Mouse (Mus musculus) NIH3T3 (cell line): ENCODE data around the gene Lrrfip1.

Experiments used
- DNase-seq: peaks from one replicate; pipeline ENCODE4 v3.0.0-alpha.2; 2012; ENCODE audit warnings: low read depth

Gene Lrrfip1

GRCm38 (mm10) chr1:91086325-91086724 lies 87.8 kb downstream of the Lrrfip1 start:
- DNase-seq, result no peak

GRCm38 (mm10) chr1:91086748-91087147 lies 88.2 kb downstream of the Lrrfip1 start:
- DNase-seq, result no peak

GRCm38 (mm10) chr1:91088027-91088426 lies 89.5 kb downstream of the Lrrfip1 start:
- DNase-seq, result no peak

DNA sequence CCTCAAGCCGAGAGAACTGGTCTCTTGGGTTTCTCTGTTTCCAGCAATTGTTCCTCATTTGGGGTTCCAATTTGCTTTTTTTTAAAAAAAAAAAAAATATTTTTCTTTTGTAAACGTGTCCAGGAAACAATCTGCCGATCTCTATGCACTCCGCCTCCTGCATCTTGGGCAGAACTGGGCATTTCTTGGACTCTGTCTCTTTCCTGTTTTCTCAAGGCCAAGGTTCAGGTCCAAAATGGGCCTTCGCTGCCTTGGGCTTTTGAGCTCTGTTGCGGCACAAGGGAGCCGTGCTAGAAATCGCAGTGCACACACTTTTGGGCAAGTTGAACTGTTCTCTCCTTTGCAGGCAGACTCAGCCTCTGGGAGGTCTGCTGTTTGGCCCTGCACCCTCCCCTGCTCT lies 90.4 kb downstream of the Lrrfip1 start:
- DNase-seq, result no peak

DNA sequence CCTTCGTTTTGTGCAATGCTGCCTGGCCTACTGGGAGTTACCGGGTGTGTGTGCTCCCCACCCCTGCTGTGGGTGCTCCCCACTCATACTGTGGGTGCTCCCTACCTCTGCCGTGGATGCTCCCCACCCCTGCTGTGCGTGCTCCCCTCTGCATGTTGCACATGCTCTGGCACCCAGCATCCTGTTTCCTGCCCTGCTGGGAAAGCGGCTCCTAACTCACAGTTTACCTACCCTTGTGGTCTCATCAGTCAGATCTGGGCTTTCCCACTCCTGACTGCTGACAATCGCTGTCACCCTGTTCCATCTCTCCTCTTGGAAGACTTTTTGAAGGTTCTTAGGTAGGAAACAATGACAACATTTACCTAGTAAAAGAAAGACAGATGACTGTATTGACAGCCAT lies 91.9 kb downstream of the Lrrfip1 start:
- no peak for DNase-seq

GRCm38 (mm10) chr1:91092451-91092850 lies 93.9 kb downstream of the Lrrfip1 start:
- no peak for DNase-seq

DNA sequence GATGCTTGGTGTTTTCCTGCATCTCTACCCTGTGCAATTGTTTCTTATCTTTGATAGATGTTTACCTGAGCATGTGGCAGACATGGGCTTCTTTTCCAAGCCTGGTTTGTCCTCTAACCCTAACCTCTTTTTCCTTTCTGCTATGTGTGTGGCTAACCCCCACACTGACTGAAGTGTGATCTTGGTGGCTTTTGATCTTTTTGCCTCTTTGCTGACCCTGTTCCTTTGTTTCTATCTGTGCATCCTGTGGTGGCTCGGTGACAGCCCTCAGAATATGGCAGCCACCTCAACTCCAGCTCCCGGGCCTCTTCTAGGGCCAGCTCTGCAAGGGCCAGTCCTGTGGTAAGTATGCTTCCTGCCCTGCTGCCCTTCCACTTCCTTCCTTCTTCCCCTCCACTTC lies 94.8 kb downstream of the Lrrfip1 start:
- no peak for DNase-seq

DNA sequence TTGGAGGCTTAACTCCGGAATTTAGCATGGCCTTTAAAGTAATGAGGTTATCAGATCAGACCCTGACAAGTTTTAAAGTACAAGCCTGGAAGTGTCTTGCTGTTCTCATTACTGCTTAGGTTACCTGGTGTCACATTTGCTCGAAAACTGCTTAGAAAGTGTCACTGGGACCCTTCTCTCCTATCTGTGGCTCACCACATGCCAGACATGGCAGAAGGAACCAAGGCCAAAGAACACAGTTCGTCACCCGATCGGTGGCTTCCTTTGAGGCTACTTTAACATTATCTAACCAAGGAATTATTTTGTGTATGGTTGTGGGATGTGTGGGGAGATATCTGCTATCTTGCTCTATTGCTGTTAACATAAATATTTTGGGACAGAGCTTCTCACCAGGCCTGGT lies 95.5 kb downstream of the Lrrfip1 start:
- DNase-seq, result no peak

DNA sequence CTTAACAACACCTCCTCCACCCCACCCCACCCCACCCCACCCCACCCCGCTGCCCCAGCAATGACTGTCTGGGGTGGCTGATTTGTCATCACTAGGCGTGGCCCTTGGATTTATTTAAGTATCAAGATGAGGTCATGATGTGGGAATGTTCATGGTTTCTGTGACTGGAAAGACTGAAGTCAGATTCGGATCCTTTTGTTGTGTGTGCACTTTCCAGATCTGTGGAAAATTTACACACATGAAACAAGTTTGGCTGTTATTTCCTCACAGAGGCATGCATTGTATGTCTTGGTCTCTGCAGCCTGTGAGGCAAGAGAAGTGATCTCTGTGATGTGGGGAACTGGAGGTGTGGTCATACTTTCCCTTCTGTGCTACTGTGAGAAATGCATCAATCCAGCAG lies 96.7 kb downstream of the Lrrfip1 start:
- DNase-seq, result peak; percentile 78

- DNase-seq, result no peak
Measured at GRCm38 (mm10) chr1:91095853-91096252, 97.3 kb downstream of the Lrrfip1 start.

DNA sequence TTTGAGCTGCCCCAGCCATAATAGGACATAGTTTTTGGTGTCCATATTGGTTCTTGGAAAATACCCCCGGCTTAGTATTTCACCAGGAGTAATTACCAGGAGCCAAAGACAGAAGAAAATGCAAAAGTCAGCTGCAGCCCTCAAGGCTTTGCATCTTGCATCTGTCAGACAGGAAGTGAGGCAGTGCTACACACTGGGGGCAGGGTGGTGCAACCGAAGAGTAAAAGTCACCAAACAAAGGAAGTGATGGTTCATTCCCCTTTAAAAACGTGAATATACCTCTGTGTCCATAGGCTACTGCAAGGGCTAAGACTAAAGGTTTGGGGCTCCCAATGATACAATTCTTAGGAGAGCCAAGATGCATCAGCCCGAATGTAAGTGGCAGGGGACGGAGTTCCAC lies 98.0 kb downstream of the Lrrfip1 start:
- DNase-seq, result no peak

DNA sequence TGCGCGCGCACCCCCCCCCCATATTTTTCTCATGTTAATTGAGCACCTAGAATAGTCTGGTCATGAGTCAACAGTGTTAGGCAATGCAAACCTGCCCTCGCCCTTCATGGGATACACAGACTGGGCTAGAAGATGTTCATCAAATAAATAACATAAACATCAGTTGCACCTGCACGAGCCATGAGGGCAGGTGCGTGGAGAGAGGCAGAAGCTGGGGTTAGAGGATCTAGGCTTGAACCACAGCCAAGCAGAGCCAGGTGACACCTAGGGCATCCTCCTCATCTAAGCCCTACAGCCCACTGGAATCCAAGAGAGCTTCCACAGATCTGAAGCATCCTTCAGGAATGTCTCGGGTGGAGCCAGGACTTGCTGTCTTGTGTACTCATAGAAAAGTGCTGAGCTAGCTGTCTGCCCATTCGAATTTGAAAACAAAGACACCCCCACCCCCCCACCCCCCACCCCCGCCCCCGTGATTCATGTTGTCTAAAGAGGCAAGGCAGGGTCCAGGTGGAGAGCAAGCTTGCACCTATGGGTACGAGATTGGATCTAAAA lies 98.8 kb downstream of the Lrrfip1 start:
- DNase-seq, result no peak

GRCm38 (mm10) chr1:91098887-91099286 lies 100.3 kb downstream of the Lrrfip1 start:
- DNase-seq, result peak; percentile 85

DNA sequence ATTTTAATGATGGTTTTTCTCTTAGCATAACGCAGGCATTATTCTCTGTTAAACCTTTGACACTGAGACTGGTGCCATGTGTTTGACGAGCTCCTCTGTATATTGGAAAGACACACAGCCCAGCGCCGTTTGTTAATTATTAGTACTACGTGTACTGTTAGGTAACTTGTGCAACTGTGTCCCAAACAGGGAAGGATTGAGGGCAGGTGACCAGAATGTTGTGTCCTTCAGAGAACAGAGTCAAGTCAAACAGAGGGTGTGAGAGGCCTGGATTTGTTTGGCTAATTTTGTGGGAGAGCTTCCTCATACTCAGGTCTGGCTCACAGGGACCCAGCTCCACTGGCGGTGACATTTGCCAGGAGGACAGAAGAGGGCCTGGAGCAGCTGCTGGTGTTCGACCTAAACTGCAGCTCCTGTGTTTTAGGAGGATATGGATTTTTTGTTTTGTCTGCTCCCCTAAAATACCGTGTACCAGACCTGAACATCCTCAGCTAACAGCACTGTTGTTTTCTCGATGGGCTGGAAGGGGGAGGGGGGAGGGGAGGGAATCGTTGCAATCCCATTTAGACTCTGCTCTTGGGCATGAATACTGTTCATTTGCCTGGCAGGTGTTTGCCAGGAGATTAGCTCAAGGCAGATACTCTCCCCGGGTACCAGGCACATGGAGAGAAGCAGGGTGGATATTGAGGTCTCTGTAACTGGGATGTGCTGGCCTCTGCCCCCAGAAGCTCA lies 103.3 kb downstream of the Lrrfip1 start:
- DNase-seq, result no peak

DNA sequence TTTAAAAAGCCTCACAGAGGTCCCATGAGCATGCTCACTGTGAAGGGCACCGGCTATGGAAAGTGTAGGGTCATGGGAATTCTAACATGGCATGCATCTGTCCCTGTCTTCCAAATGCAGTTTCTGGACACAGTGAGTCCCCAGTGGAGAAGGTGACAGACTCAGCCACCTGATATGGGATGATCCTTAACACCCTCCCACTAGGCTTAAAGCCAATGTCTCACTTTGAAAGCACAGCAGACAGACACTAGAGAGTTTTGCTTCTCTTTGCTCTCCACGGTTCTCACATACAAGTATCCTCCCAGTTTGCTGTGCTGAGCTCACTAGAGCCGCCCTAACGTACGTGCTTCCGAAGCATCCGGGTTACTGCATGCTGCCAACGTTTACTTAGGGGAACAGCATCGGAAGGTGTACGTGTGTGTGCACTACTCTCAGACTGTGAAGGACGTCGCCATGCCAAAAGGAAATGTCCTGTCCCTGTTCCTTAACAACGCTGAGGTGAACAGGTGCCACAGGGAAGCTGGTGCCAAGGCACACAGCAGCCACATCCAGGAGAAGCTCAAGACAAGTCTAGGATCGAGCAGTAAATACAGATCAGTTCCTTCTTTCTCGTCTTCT lies 104.9 kb downstream of the Lrrfip1 start:
- DNase-seq, result no peak

- DNase-seq, result peak; percentile 28
Measured at GRCm38 (mm10) chr1:91107548-91107947, 109.0 kb downstream of the Lrrfip1 start.

- DNase-seq, result no peak
Measured at GRCm38 (mm10) chr1:91109302-91109701, 110.8 kb downstream of the Lrrfip1 start.

GRCm38 (mm10) chr1:91112171-91112570 lies 113.6 kb downstream of the Lrrfip1 start:
- no peak for DNase-seq

- no peak for DNase-seq
Measured at GRCm38 (mm10) chr1:91112606-91113005, 114.1 kb downstream of the Lrrfip1 start.

DNA sequence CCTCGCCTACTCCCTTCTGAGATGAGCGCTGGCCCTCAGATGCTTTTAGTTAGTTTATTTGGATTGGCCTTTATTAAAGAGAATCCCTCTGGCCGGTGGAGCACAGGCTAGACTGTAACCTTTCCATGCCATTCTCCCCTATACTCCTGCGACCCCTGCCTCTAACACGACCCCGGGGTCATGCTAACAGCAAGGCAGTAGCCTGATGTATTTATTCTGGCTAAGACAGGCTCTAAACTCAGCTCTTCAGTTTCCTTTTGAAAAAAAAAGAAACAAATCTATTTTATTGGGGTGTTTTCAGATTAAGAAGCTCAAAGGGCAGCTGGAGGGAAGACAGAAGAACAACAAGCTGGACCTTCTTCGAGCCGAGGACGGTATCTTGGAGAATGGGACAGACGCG lies 123.6 kb downstream of the Lrrfip1 start:
- no peak for DNase-seq

DNA sequence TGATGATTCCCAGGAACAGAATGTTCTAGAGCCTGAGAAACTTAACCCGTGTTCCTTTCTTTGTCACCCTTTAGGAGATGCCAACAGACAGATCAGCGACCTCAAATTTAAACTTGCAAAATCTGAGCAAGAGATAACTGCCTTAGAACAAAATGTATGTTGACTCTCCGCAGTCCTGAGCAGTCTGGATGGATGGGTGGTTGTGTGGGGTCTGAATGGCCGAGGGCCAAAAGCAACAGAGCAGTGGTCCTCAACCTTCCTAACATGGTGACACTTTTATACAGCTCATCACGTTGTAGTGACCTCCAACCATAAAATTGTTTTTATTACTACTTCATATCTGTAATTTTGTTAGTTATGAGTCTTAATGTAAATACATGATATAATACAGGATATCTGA lies 124.5 kb downstream of the Lrrfip1 start:
- DNase-seq, result no peak

- no peak for DNase-seq
Measured at GRCm38 (mm10) chr1:91123466-91123865, 124.9 kb downstream of the Lrrfip1 start.

- DNase-seq, result no peak
Measured at GRCm38 (mm10) chr1:91128849-91129248, 130.3 kb downstream of the Lrrfip1 start.

- DNase-seq, result no peak
Measured at GRCm38 (mm10) chr1:91137036-91137435, 138.5 kb downstream of the Lrrfip1 start.
